Mouse (Mus musculus): ENCODE measurements around the gene Myocos.
A peak's percentile ranks its signal among the peaks of the same experiment; 100 is the strongest.
"Not testable (repeated sequence)": the region's sequence is repeated elsewhere in the genome, so short reads cannot be mapped to it uniquely, and the experiment has no call there.

Gene Myocos

DNA sequence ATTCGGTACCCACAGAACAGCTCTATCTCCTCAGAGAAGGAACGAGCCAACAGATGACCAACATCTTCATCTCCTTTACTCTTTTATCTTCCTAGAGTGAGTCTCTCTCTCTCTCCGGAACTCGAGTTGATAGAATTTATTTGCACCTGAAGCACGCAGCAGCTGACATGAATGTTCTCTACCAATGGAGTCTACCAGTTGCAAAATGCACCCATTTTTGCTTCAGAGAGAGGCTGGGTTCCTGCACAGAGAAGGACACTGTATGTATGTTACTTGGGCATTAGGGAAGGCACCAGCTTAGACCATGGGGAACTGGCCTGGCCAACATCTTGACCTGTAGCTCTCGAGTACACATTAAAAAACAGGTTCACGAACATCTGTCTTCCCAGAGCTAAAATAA lies at the start of gene Myocos:
Gene Myocos, minus strand, starts transcription at position 101 of the 400 bp plus-strand sequence.
- DNase-seq, result no peak

- no peak for DNase-seq
Observed at GRCm38 (mm10) chr1:162700389-162701066, 42.5 kb upstream of the Myocos start.

DNA sequence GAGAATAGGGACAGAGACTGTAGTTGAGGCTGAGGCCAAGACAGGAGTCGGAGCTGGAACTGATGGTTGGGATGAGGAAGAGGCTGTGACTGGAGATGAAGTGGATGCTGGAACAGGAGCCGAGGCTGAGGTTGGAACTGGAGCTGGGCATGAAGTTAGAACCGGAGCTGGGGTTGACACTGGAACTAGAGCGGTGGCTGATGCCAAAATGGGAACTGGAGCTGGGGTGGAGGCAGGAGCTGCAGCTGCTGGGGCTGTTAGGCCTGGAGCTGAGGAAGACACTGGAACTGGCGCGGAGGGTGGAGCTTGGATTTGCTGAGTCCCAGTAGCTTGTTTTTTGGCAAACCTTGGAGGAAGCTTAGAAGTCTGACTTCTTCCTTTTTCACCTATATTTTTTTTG lies 39.8 kb upstream of the Myocos start:
- no peak for DNase-seq

DNA sequence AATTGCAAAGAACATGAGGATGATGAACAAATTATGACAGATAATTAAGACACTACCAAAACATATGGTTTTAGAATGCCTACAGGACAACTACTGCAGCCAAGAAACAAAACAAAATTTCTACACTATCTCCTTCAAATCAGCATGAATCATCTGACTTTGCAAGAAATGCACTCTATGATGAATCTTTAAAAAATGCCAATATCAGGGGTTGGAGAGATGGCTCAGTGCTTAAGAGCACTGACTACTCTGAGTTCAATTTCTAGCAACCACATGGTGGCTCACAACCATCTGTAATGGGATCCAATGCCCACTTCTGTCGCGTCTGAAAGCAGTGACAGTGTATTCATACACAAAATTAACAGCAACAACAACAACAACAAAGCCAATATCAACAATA lies 35.7 kb upstream of the Myocos start:
- no peak for DNase-seq

GRCm38 (mm10) chr1:162665486-162666174 lies 7.6 kb upstream of the Myocos start:
- no peak for DNase-seq

GRCm38 (mm10) chr1:162664826-162665475 lies 6.9 kb upstream of the Myocos start:
- peak; percentile 73 for DNase-seq

GRCm38 (mm10) chr1:162660276-162660860 lies 2.3 kb upstream of the Myocos start:
- no peak for DNase-seq

DNA sequence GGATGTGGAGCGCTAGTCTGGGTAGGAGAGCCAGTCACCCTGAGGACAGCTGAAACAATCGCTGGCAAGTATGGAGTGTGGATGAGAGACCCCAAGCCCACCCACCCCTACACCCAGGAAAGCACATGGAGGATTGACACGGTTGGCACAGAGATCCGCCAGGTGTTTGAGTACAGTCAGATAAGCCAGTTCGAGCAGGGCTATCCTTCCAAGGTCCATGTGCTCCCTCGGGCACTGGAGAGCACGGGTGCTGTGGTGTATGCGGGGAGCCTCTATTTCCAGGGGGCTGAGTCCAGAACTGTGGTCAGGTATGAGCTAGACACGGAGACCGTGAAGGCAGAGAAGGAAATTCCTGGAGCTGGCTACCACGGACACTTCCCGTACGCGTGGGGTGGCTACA lies 9.6 kb downstream of the Myocos start:
- DNase-seq, result no peak

DNA sequence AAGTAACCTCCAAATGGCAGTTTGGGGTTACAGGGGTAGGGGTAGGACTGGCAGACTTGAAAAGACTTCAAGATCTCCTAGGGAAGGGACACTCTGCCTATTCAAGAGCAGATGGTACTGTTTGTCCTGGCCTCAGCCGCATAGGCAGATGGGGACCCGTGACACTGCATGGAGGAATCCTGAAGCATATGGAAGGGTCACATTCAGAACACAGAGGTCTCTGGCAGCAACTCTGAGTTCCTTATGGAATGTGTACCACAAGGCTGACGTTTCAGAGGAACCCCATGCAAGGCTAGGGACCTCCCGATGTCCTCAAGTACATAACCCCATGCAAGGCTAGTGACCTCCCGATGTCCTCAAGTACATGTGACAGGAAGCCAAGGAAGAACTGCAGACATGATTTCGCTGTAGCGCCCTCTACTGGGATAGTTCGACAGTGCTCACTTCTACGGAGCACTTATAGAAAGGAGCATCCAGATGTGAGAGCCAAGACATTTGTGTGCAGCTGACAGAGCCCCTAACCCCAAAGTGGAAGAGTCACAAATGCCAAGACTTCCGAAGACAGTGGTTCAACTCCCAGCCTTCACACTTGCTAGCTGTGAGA lies 11.8 kb downstream of the Myocos start:
- DNase-seq, result peak; percentile 44

GRCm38 (mm10) chr1:162643752-162644151 lies 14.3 kb downstream of the Myocos start:
- DNase-seq, result no peak

GRCm38 (mm10) chr1:162642591-162642990 lies 15.4 kb downstream of the Myocos start:
- no peak for DNase-seq

DNA sequence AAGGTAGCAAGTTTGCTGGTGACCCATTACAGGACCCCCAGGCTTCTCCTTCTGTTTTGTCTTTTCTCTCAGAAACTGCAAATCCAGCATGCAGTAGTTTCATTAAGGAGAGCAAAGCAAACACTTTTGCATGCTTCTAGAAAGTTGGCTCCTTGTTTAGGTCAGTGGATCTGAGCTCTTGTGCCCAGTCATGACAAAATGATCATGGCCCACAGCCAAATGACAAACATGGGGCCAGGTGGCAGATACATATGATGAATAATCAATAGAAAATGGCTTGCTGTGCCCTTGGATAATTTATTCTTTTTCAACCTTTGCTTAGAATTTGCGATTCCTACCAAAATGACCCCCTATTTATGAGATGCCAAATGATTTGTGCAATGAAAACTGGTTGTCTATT lies 18.2 kb downstream of the Myocos start:
- DNase-seq, result no peak

DNA sequence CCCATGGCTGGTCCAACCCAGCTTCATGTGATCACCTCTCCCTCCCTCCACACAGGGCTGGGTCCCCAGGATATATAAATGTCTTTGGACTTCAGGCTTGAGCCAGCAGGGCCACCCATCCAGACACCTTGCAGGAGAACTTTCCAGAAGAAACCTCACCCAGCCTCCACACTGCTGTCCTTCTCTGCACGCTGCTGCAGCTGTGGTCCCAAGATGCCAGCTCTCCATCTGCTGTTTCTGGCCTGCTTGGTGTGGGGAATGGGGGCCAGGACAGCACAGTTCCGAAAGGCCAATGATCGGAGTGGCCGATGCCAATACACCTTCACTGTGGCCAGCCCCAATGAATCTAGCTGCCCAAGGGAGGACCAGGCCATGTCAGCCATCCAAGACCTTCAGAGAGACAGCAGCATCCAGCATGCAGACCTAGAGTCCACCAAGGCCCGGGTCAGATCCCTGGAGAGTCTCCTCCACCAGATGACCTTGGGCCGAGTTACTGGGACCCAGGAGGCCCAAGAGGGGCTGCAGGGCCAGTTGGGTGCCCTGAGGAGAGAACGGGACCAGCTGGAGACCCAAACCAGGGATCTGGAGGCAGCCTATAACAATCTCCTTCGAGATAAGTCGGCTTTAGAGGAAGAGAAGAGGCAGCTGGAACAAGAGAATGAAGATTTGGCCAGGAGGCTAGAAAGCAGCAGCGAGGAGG lies 18.8 kb downstream of the Myocos start, which contains the start of gene Myoc:
Gene Myoc, plus strand, starts transcription at position 105 of the 700 bp plus-strand sequence.
- no peak for DNase-seq

- no peak for DNase-seq
Observed at GRCm38 (mm10) chr1:162638535-162638934, 19.5 kb downstream of the Myocos start.

DNA sequence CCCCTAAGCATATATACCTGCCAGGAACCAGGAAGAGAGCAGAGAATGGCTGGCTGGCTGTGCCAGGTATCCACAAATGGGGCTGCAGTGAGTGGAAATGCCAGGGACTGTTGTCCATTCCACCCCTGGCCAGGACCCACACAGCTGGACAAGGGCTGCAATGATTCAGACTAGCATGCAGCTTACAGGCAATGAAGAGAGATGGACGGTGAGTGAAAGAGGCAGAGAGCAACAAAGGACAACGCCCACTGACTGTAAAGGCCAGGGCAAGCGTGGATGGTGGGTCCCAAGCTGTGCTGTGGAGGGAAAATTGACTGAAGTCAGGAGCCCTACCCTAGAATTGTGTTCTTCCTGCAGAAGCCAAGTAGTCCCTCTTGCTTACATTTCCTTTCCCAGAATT lies 21.5 kb downstream of the Myocos start:
- no peak for DNase-seq

GRCm38 (mm10) chr1:162635291-162635931 lies 22.6 kb downstream of the Myocos start:
- not testable (repeated sequence) for DNase-seq

DNA sequence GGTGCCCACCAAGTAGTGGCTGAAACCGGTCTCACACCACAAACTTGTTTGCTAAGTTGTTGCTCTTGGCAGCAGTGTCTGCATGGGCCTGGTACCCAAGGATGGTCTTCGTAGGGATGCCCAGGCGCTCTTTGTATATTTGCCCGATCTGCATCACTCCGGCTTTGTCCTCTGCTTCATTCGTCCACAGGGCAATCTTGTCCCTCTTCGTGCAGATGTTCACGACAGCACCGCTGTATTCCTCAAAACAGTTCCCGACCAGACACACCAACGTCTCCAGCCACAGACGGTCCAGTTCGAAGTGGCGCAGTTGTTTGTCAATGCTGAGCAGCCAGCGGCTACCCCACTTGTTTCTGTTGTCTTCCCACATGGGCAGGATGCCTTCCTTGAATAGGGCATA lies 29.7 kb downstream of the Myocos start:
- not testable (repeated sequence) for DNase-seq

- DNase-seq, result not testable (repeated sequence)
Observed at GRCm38 (mm10) chr1:162627821-162628220, 30.2 kb downstream of the Myocos start.

- DNase-seq, result peak; percentile 31
Observed at GRCm38 (mm10) chr1:162625229-162625628, 32.8 kb downstream of the Myocos start.

DNA sequence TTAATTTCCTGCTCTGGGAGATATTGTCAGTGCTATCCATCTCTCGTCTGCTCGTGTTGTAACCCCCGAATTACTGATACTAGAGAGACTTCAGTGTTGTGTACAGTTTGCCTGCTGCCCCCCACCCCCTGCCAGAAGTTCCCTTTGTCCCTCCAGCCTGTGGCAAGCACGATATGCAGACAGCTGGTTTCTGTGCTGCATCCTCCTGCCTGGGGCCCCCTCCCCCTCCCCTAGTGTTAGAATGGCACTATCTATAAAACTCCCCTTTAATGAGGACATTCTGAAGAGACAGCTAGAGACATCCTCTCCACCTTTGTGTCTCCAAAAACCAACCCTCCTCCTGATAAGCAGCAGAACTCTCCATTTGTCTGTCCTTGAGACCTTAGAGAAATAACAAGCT lies 34.1 kb downstream of the Myocos start:
- no peak for DNase-seq

- peak; percentile 9 for DNase-seq
Observed at GRCm38 (mm10) chr1:162620487-162620886, 37.5 kb downstream of the Myocos start.

GRCm38 (mm10) chr1:162615511-162615910 lies 42.5 kb downstream of the Myocos start:
- DNase-seq, result peak; percentile 5
